Mouse (Mus musculus) ES-Bruce4 (cell line): ENCODE results near the gene Gm45213. TPM values are rescaled to one million over a fixed set of nuclear protein-coding genes. Genes with fewer than 3 reads are reported as not detected.

Source experiments
- H3K27ac ChIP-seq: 2 replicates; pipeline ENCODE4 v1.5.1; 2012; ENCODE audit warnings: low read length, inconsistent platforms; ENCODE audit not compliant: insufficient read depth
- H3K27me3 ChIP-seq: 2 replicates; pipeline ENCODE4 v1.6.1; 2012; ENCODE audit warnings: mild to moderate bottlenecking, low read length, inconsistent platforms; ENCODE audit not compliant: control insufficient read depth, poor library complexity, insufficient read depth, severe bottlenecking
- H3K36me3 ChIP-seq: 2 replicates; pipeline ENCODE4 v1.6.1; 2012; ENCODE audit warnings: inconsistent platforms, mild to moderate bottlenecking, low read length, moderate library complexity; ENCODE audit not compliant: control insufficient read depth, poor library complexity, insufficient read depth, severe bottlenecking
- H3K4me1 ChIP-seq: one replicate; pipeline ENCODE4 v1.8.1; 2011; ENCODE audit warnings: low read length; ENCODE audit not compliant: control insufficient read depth, insufficient read depth
- H3K4me3 ChIP-seq: 2 replicates; pipeline ENCODE4 v1.5.1; 2011; ENCODE audit warnings: low read depth, mild to moderate bottlenecking, low read length
- H3K9ac ChIP-seq: 2 replicates; pipeline ENCODE4 v1.6.1; 2012; ENCODE audit warnings: low read depth, mild to moderate bottlenecking, inconsistent platforms; ENCODE audit not compliant: poor library complexity, severe bottlenecking
- H3K9me3 ChIP-seq: replicated peaks from 2 replicates; pipeline ENCODE4 v1.6.1; 2012; ENCODE audit warnings: mild to moderate bottlenecking, low read length, inconsistent platforms; ENCODE audit not compliant: control insufficient read depth, poor library complexity, insufficient read depth, severe bottlenecking
- CTCF ChIP-seq: IDR thresholded peaks from one replicate; pipeline ENCODE4 v1.8.1; 2011; ENCODE audit warnings: low read depth, low read length
- EP300 ChIP-seq: IDR thresholded peaks from 2 replicates; pipeline ENCODE4 v1.6.1; 2011; ENCODE audit warnings: low read depth, low read length; ENCODE audit not compliant: insufficient read depth
- POLR2A ChIP-seq: IDR thresholded peaks from one replicate; pipeline ENCODE4 v1.8.1; 2011; ENCODE audit warnings: low read length; ENCODE audit not compliant: insufficient read depth
- polyA plus RNA-seq: library from polyadenylated mRNA; stranded (reverse); fragments of >200 nt; gene quantifications from 2 replicates; pipeline ENCODE4 v1.2.4, GENCODE M21; 2011; ENCODE audit warnings: low read depth; ENCODE audit not compliant: missing spikeins, insufficient read depth, insufficient read length

Gene Gm45213
- polyA plus RNA-seq, 1 experiment, result not detected

GRCm38 (mm10) chr7:66058703-66059102 is 15.3 kb downstream of the Gm45213 start, which contains the start of gene Snrpa1:
Gene Snrpa1 (plus strand): TSS chr7:66059003.
- H3K9me3 ChIP-seq, result no peaks in the 10 kb centered on the region
- no peaks in the 10 kb centered on the region for H3K4me1 ChIP-seq
- peaks cover 14% of the 10 kb centered on the region for H3K36me3 ChIP-seq
- H3K27ac ChIP-seq, result no peak within 1 kb of the TSS
- H3K9ac ChIP-seq, result peak within 1 kb of the TSS; percentile 87
- peak within 1 kb of the TSS; percentile 91 for H3K4me3 ChIP-seq
- TF ChIP-seq EP300, result no peak
- TF ChIP-seq POLR2A, result no peak
- TF ChIP-seq CTCF, result no peak
- no peaks in the 10 kb centered on the region for H3K27me3 ChIP-seq

- TF ChIP-seq EP300, result peak; percentile 82; the same call in 1 of the 2 replicates
- peak; percentile 70 for TF ChIP-seq POLR2A
- TF ChIP-seq CTCF, result no peak
- H3K36me3 ChIP-seq, result peaks cover 23% of the 10 kb centered on the region
- no peaks in the 10 kb centered on the region for H3K4me1 ChIP-seq
- H3K9me3 ChIP-seq, result no peaks in the 10 kb centered on the region
- peak overlapping the region; percentile 91 for H3K4me3 ChIP-seq
- H3K27me3 ChIP-seq, result no peaks in the 10 kb centered on the region
- H3K27ac ChIP-seq, result no peak overlapping the region
- H3K9ac ChIP-seq, result peak overlapping the region; percentile 87
These were observed 16.9 kb downstream of the Gm45213 start for GRCm38 (mm10) chr7:66060066-66060956.

GRCm38 (mm10) chr7:66061057-66061456 is 17.7 kb downstream of the Gm45213 start:
- peak overlapping the region; percentile 91 for H3K4me3 ChIP-seq
- peak overlapping the region; percentile 87 for H3K9ac ChIP-seq
- H3K4me1 ChIP-seq, result no peaks in the 10 kb centered on the region
- TF ChIP-seq EP300, result no peak
- no peaks in the 10 kb centered on the region for H3K9me3 ChIP-seq
- no peak overlapping the region for H3K27ac ChIP-seq
- no peaks in the 10 kb centered on the region for H3K27me3 ChIP-seq
- peaks cover 30% of the 10 kb centered on the region for H3K36me3 ChIP-seq

- no peak for TF ChIP-seq CTCF
- no peak for TF ChIP-seq EP300
- TF ChIP-seq POLR2A, result no peak
- Histone ChIP-seq H3K36me3 (peaks cover 38% of the 10 kb centered on the region), H3K4me1 (no peaks in the 10 kb centered on the region), H3K9ac (no peak overlapping the region), H3K27me3 (no peaks in the 10 kb centered on the region), H3K4me3 (no peak overlapping the region), H3K27ac (no peak overlapping the region), H3K9me3 (no peaks in the 10 kb centered on the region; the same call in 1 of the 2 replicates)
These were observed 33.0 kb downstream of the Gm45213 start for GRCm38 (mm10) chr7:66076411-66076810.

- Histone ChIP-seq H3K36me3 (peaks cover 29% of the 10 kb centered on the region), H3K4me3 (peak within 1 kb of the TSS; percentile 63), H3K9ac (peak within 1 kb of the TSS; percentile 64), H3K4me1 (no peaks in the 10 kb centered on the region), H3K27me3 (no peaks in the 10 kb centered on the region), H3K9me3 (no peaks in the 10 kb centered on the region), H3K27ac (peak within 1 kb of the TSS; percentile 49; the same call in 1 of the 2 replicates)
- TF ChIP-seq EP300 (no peak), CTCF (no peak), POLR2A (no peak)
These were observed 36.2 kb downstream of the Gm45213 start, which contains the start of gene Selenos for GRCm38 (mm10) chr7:66079364-66080230. Gene Selenos (plus strand): TSS chr7:66079649.

GRCm38 (mm10) chr7:66080231-66080613 is 36.8 kb downstream of the Gm45213 start:
- H3K9me3 ChIP-seq, result no peaks in the 10 kb centered on the region
- peak overlapping the region; percentile 63 for H3K4me3 ChIP-seq
- no peaks in the 10 kb centered on the region for H3K4me1 ChIP-seq
- H3K9ac ChIP-seq, result peak overlapping the region; percentile 64
- no peak for TF ChIP-seq POLR2A
- no peak for TF ChIP-seq EP300
- TF ChIP-seq CTCF, result no peak
- H3K27ac ChIP-seq, result no peak overlapping the region
- peaks cover 26% of the 10 kb centered on the region for H3K36me3 ChIP-seq
- H3K27me3 ChIP-seq, result no peaks in the 10 kb centered on the region
